Mouse (Mus musculus) kidney, embryonic 15.5 days (tissue): ENCODE measurements around the gene Tex12. TPM values are rescaled to one million over a fixed set of nuclear protein-coding genes. Genes with fewer than 3 reads are reported as not detected.

ENCODE experiments used
- ATAC-seq: fragments of 200-750 bp; cut with Nextera tagmentation; replicated peaks from 2 replicates; pipeline ENCODE4 v1.8.0; 2017; ENCODE audit warnings: moderate TSS enrichment; ENCODE audit not compliant: low FRiP score
- H3K27ac ChIP-seq: fragments of 300-500 bp; sonication (generic); 2 replicates; pipeline ENCODE4 v1.5.1; 2015; ENCODE audit warnings: mild to moderate bottlenecking, inconsistent platforms
- H3K27me3 ChIP-seq: fragments of 300-500 bp; sonication (generic); 2 replicates; pipeline ENCODE4 v1.6.1; 2015; ENCODE audit warnings: inconsistent platforms
- H3K36me3 ChIP-seq: fragments of 300-500 bp; sonication (generic); 2 replicates; pipeline ENCODE4 v1.6.1; 2015; ENCODE audit warnings: inconsistent platforms
- H3K4me1 ChIP-seq: fragments of 300-500 bp; sonication (generic); 2 replicates; pipeline ENCODE4 v1.6.1; 2015; ENCODE audit warnings: inconsistent platforms
- H3K4me2 ChIP-seq: fragments of 300-500 bp; sonication (generic); 2 replicates; pipeline ENCODE4 v1.6.1; 2015; ENCODE audit warnings: moderate library complexity, mild to moderate bottlenecking, inconsistent platforms
- H3K4me3 ChIP-seq: fragments of 300-500 bp; sonication (generic); replicated peaks from 2 replicates; pipeline ENCODE4 v1.5.1; 2015; ENCODE audit warnings: mild to moderate bottlenecking, inconsistent platforms
- H3K9ac ChIP-seq: fragments of 300-500 bp; sonication (generic); 2 replicates; pipeline ENCODE4 v1.6.1; 2015; ENCODE audit warnings: mild to moderate bottlenecking, inconsistent platforms
- H3K9me3 ChIP-seq: fragments of 300-500 bp; sonication (generic); replicated peaks from 2 replicates; pipeline ENCODE4 v1.6.1; 2016; ENCODE audit warnings: inconsistent platforms
- WGBS: fragments of 180-500 bp; shearing (Covaris S2); methylation state at CpG from one replicate; pipeline ENCODE4 v1.1.7; 2015; ENCODE audit warnings: mixed read lengths; 5-methylcytosine and 5-hydroxymethylcytosine counted together
- polyA plus RNA-seq: library from polyadenylated mRNA; unstranded; fragments of >200 nt; fragmentation: Nextera tagmentation; extraction: Ambion mirVana; gene quantifications from 2 replicates; pipeline ENCODE4 v1.2.1, GENCODE M21; 2015

Tex12 gene
- polyA plus RNA-seq, result 0.18 TPM in 1 of 2 replicates, not detected in the other

DNA sequence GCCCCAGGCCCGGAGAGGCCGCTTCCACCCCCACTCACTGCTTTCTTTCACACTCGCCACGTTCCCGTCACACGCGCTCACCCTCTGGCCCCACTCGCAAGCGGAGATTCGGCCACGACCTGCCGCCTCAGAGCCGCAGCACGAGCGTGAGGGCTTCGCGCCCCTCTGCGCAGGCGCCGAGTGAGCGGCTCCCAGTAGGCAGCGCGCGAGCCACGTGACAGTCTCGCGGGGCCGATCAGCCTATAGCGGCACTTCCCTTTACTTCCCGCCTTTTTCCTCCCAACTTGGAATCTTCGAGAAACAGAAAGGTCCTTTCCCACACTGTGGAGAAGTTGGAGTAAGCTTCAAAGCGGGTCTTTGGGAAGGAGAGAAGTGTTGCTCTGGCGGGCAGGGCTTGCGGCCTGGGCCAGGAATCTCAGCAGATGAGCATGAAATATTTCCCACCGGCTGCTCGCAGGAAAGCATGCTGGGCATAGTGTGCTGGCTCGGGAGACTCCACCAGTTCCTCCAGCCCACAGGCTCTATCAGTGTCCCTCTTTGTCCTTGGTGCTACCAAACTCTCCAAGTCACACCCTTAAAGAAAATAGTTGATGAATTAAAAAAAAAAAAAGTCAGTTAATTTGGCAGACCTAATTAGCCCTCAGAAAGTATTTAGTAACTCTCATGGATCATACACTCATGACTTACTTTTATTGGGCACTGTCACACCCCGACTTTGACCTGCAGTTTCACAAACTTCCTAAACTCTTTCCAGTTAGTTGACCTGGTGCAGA is at the start of gene Tex12:
Tex12 (minus strand) TSS at position 181 of the 773 bp plus-strand sequence.
- Histone ChIP-seq H3K9ac (no peak within 1 kb of the TSS), H3K9me3 (no peaks in the 10 kb centered on the region), H3K27ac (no peak within 1 kb of the TSS), H3K36me3 (no peaks in the 10 kb centered on the region), H3K4me1 (no peaks in the 10 kb centered on the region), H3K4me2 (no peak within 1 kb of the TSS), H3K27me3 (no peaks in the 10 kb centered on the region), H3K4me3 (no peak within 1 kb of the TSS)
- ATAC-seq, result no peak
- WGBS, result 89% methylated on average over 38 of the region's 38 CpGs

DNA sequence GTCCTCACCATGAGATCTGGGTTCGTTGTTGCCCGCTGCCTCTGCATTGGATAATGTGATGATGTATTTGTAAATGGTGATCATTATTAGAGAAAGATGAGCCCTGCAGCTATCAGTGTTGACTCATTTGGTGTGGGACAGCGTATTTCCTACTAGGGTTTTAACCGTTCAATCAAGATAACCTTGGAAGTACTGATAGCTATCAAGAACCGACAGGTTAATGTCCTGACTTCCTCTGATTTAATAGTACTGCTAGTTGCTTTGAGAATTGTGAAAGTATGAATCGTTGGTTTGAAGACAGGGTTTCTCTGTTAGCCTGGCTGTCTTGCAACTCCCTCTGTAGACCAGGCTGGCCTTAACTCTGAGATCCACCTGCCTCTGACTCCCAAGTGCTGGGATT is 43.2 kb upstream of the Tex12 start:
- H3K4me3 ChIP-seq, result peak overlapping the region; percentile 76
- H3K27ac ChIP-seq, result peak overlapping the region; percentile 95
- H3K9ac ChIP-seq, result peak overlapping the region; percentile 85
- peaks cover 56% of the 10 kb centered on the region for H3K36me3 ChIP-seq
- H3K9me3 ChIP-seq, result no peaks in the 10 kb centered on the region
- no peak for ATAC-seq
- peaks cover 26% of the 10 kb centered on the region for H3K4me1 ChIP-seq
- H3K4me2 ChIP-seq, result peak overlapping the region; percentile 79
- H3K27me3 ChIP-seq, result no peaks in the 10 kb centered on the region
- 1% methylated on average over 6 of the region's 6 CpGs for WGBS

DNA sequence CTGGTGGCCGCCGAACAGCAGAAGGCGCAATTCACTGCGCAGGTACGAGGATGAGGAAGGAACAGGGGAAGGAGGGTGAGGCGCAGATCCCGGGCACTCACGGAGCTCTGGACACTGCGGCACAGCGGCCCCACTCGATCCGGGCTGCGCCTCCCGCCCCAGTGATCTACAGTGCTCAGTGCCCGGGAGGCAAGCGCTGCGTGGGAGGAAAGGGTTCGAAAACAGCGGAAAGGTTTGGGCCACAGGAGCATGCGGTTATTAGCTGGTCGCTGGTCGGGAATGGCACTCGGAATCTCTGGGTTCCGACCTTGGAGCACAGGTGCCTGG is 42.8 kb upstream of the Tex12 start:
- Histone ChIP-seq H3K9me3 (no peaks in the 10 kb centered on the region), H3K36me3 (peaks cover 57% of the 10 kb centered on the region), H3K9ac (peak overlapping the region; percentile 85), H3K4me1 (peaks cover 26% of the 10 kb centered on the region), H3K27ac (peak overlapping the region; percentile 95), H3K4me2 (peak overlapping the region; percentile 79), H3K4me3 (peak overlapping the region; percentile 76), H3K27me3 (no peaks in the 10 kb centered on the region)
- under 1% methylated on average over 24 of the region's 24 CpGs for WGBS
- ATAC-seq, result peak; percentile 88

DNA sequence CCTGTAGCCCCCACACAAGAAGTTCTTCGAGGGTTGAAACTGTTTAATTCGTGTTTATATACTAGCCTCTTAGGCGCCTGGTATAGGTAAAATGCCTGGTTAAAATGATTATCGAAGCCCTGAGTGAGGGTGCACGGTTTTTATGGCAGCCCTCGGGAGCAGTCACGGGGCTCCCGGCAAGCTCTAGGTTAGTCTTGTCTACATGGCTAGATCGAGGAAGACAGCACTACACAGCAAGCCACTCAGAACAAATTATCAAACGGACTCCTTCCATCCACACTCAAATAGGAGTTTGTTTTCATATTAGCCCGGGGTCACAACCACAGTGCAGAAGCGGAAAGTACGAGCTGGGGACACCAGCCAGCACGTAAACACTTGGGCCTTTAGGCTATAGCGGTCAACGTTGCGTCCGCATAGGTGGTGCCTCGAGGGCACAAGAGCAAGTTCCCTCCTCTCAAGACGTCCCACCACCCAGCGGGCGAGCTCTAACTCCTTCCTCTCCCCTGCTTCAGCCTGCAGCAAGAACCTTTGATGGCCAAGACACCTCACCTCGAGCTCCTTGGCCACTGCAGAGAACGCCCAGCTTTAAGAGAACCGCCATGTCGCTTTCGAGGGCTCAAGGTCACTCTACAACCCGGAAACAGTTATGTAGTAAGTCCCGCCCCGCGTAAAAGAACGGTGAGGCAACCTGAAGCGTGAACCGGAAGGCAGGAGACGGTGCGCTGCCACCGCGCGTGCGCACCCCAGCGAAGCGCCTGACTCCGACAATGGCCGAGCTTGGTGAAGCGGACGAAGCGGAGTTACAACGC is 42.3 kb upstream of the Tex12 start, which contains the start of the genes Sdhd and Timm8b:
Sdhd (minus strand) TSS at position 624 of the 809 bp plus-strand sequence.
Timm8b (plus strand) TSS at position 722 of the 809 bp plus-strand sequence.
- Histone ChIP-seq H3K4me3 (peak within 1 kb of the TSS; percentile 76), H3K4me2 (peak within 1 kb of the TSS; percentile 79), H3K27ac (peak within 1 kb of the TSS; percentile 95), H3K36me3 (peaks cover 57% of the 10 kb centered on the region), H3K4me1 (peaks cover 26% of the 10 kb centered on the region), H3K9ac (peak within 1 kb of the TSS; percentile 85), H3K9me3 (no peaks in the 10 kb centered on the region), H3K27me3 (no peaks in the 10 kb centered on the region)
- WGBS, result under 1% methylated on average over 48 of the region's 48 CpGs
- ATAC-seq, result peak; percentile 98

DNA sequence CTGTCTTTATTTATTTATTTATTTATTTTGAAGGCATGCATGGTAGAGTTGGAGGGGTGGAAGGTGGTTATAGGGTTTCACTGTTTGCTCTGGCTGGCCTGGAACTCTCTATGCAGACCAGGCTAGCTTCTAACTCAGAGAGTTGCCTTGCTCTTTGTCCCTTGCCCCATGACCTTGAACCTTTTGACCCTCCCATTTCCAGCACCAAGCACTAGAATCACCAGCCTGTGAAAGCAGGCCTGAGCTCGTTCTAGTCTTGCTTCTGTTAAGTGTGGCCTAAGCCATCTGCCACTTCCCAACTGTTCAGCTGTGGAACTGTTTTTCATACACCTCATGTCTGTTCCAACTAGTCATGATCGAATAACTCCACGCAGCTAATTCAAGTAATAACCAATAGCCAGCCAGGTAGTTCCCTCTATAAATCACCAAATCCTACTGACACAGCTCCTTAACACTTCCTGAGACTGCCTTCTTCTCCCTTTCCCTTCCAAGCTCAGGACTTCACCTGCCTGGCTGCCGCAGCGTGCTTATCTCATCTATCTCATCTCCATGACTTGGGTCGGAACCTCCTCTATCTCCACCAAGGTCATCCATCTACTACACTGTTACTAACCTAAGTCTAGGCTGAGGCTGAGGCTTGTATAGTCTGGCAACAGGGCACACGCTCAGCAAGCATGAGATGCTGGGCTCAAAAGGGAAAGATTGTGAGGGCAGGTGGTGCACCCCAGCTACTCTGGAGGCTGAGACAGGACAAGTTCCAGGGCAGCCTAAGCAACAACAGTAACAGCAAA is 41.1 kb upstream of the Tex12 start:
- peak overlapping the region; percentile 85; the same call in 1 of the 2 replicates for H3K9ac ChIP-seq
- no peaks in the 10 kb centered on the region for H3K27me3 ChIP-seq
- no peak overlapping the region for H3K27ac ChIP-seq
- no peaks in the 10 kb centered on the region for H3K9me3 ChIP-seq
- H3K4me2 ChIP-seq, result peak overlapping the region; percentile 79
- peaks cover 26% of the 10 kb centered on the region for H3K4me1 ChIP-seq
- WGBS, result 80% methylated on average over 7 of the region's 7 CpGs
- H3K36me3 ChIP-seq, result peaks cover 57% of the 10 kb centered on the region
- H3K4me3 ChIP-seq, result peak overlapping the region; percentile 76
- ATAC-seq, result no peak

DNA sequence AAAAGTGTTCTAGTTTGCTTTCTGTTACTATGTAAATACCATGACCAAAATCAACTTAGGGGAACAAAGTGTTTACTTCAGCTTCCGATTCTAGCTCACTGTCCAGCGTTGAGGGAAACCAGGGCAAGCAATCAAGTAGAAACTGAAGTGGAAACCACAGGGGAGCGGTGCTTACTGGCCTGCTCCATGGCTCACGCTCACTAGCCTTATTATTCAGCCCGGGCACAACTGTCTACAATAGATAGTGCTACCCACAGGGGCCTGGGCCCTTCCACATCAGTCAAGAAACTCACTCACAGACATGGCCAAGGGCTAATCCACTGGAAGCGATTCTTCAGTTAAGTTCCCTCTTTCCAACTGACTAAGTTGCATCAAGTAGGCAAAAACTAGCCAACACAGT is 40.4 kb upstream of the Tex12 start:
- H3K4me1 ChIP-seq, result peaks cover 26% of the 10 kb centered on the region
- H3K4me2 ChIP-seq, result peak overlapping the region; percentile 79; the same call in 1 of the 2 replicates
- WGBS, result 92% methylated on average over 6 of the region's 6 CpGs

DNA sequence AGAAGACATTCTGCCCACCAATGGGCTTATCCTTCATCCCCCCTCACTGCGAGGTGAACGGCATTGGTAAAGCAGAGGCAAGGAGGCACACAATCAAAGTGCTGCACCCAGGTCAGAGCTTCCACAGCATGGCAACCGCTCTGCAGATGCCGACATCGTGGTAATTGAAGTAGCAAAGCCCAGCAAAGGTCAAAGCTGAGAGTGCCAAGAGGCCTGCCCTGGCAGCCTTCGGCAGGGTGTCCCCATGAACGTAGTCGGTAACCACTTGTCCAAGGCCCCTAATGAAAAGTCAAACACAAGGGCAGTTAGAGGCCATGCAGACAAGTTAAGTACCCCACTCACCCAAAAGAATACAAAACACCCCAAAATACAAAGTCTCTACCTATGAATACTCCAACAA is 35.8 kb upstream of the Tex12 start:
- no peaks in the 10 kb centered on the region for H3K27me3 ChIP-seq
- no peak overlapping the region for H3K4me3 ChIP-seq
- H3K4me2 ChIP-seq, result no peak overlapping the region
- no peak overlapping the region for H3K9ac ChIP-seq
- H3K27ac ChIP-seq, result no peak overlapping the region
- H3K9me3 ChIP-seq, result no peaks in the 10 kb centered on the region
- ATAC-seq, result no peak
- WGBS, result 90% methylated on average over 8 of the region's 8 CpGs
- peaks cover 9% of the 10 kb centered on the region for H3K4me1 ChIP-seq
- peaks cover 59% of the 10 kb centered on the region for H3K36me3 ChIP-seq

More for the DNA sequence above, 40.4 kb upstream of the Tex12 start:
- Histone ChIP-seq H3K4me3 (no peak overlapping the region), H3K27me3 (no peaks in the 10 kb centered on the region), H3K36me3 (peaks cover 58% of the 10 kb centered on the region), H3K9ac (no peak overlapping the region), H3K27ac (no peak overlapping the region), H3K9me3 (no peaks in the 10 kb centered on the region)
- ATAC-seq, result no peak

DNA sequence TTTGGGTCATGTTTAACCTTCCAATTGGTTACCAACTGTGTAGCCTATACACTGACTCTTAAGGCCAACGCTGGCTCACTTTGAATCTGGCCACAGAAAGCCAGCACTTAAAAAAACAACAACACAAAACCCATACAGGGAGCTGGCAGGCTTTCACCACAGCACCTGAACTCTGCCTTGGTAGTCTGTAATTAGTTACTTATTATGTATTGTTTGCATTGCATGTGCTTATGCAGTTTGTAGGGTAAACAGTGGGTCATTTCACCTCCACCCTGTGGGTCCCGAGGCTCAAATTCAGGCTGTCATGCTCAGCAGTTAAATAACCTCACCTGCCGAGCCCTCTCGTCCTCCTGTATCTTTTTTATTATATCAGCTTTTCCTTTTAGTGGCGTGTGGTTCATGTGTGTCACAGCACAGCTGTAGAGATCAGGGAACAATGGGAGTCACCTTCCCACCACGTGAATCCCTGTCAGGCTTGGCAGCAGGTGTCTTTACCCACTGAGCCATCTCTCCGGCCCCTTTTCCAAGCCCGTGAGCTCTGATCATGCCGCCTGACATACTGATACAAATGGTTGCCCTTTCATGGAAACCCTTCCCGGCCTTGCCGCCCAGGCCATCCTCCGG is 33.8 kb upstream of the Tex12 start:
- H3K4me2 ChIP-seq, result no peak overlapping the region
- H3K4me1 ChIP-seq, result no peaks in the 10 kb centered on the region
- peaks cover 49% of the 10 kb centered on the region for H3K36me3 ChIP-seq
- WGBS, result 79% methylated on average over 12 of the region's 12 CpGs
- H3K4me3 ChIP-seq, result no peak overlapping the region
- H3K9me3 ChIP-seq, result no peaks in the 10 kb centered on the region
- H3K9ac ChIP-seq, result no peak overlapping the region
- H3K27me3 ChIP-seq, result no peaks in the 10 kb centered on the region
- no peak for ATAC-seq
- 0 out of 2 replicates have a peak overlapping the region, but pooled peaks have one; percentile 45 for H3K27ac ChIP-seq

DNA sequence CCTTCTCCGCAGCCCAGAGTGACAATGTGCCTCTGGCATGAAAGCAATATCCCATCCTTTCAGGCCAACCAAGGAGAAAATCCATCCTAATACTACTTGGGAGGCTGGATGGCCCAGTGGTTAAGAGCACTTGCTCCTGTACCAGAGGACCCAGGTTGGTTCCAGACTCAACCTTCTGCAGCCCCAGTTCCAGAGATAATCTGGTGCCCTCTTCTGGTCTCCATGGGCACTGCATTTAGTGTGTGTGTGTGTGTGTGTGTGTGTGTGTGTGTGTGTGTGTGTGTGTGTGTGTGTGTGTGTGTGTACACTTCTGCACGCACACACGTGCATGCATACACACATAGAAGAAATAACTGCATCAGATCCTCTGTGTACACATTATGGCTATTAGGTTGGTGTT is 32.4 kb upstream of the Tex12 start:
- peaks cover 37% of the 10 kb centered on the region for H3K36me3 ChIP-seq
- H3K4me1 ChIP-seq, result no peaks in the 10 kb centered on the region
- H3K4me3 ChIP-seq, result no peak overlapping the region
- H3K27me3 ChIP-seq, result no peaks in the 10 kb centered on the region
- ATAC-seq, result no peak
- H3K4me2 ChIP-seq, result no peak overlapping the region
- no peaks in the 10 kb centered on the region for H3K9me3 ChIP-seq
- H3K9ac ChIP-seq, result no peak overlapping the region
- no peak overlapping the region for H3K27ac ChIP-seq
- 90% methylated on average over 3 of the region's 3 CpGs for WGBS

DNA sequence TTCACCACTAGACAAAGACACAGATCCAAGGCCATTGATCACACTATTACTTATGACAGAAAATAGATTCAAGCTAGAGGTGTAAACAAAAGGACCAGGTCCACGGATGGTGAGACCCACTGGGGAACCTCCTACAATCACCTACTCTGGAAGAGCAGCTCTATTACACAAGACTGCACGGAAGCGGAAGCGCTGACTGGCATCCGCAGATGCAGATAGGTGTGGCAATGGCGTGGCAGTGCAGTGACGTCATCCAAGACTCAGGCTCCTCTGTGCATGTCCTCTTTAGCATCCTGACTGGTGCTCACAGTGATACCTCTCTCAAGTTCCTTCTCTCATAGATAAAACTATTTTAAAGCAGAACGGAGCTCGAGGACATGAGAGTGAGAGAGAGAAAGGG is 31.8 kb upstream of the Tex12 start:
- H3K9ac ChIP-seq, result no peak overlapping the region
- H3K27me3 ChIP-seq, result no peaks in the 10 kb centered on the region
- no peaks in the 10 kb centered on the region for H3K4me1 ChIP-seq
- H3K9me3 ChIP-seq, result no peaks in the 10 kb centered on the region
- H3K36me3 ChIP-seq, result peaks cover 31% of the 10 kb centered on the region
- no peak overlapping the region for H3K4me3 ChIP-seq
- ATAC-seq, result no peak
- WGBS, result 86% methylated on average over 9 of the region's 9 CpGs
- no peak overlapping the region for H3K27ac ChIP-seq
- no peak overlapping the region for H3K4me2 ChIP-seq

DNA sequence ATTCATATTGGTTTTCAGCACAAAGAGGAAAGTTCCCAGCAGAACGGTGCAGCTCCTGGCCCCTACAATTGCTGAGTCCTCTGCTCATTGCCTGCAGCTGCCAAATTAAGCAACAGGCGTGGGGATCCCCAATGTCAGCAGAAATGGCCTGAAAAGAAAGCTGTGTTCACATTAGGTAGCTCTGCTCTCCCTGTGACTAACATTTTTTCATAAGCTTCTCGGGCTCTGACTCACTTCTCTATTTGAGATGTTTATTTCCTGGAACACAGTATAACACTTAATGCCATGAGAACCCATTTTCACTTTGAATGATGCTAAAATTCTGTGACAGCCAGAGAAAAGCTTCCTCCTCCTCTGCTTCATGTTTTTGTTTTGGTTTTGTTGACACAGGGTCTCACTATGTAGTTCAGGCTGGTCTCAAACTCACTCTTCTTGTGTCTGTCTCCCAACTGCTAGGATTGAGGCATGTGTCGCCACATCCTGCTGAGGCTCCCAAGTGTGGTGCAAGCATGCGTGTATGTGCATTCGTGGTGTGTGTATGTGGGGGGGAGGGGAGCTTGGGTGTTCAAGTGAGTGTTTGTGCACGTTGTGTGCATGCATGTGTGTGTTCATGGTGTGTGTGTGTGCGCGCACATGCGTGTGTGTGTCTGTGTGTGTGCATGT is 29.9 kb upstream of the Tex12 start:
- Histone ChIP-seq H3K27me3 (no peaks in the 10 kb centered on the region), H3K9ac (no peak overlapping the region), H3K4me1 (no peaks in the 10 kb centered on the region), H3K4me3 (no peak overlapping the region), H3K4me2 (no peak overlapping the region), H3K9me3 (no peaks in the 10 kb centered on the region), H3K36me3 (peaks cover 11% of the 10 kb centered on the region), H3K27ac (no peak overlapping the region)
- no peak for ATAC-seq
- WGBS, result 74% methylated on average over 10 of the region's 10 CpGs
